17 mouse cellular contexts compared by ENCODE assay signal in the genomic region with DNA sequence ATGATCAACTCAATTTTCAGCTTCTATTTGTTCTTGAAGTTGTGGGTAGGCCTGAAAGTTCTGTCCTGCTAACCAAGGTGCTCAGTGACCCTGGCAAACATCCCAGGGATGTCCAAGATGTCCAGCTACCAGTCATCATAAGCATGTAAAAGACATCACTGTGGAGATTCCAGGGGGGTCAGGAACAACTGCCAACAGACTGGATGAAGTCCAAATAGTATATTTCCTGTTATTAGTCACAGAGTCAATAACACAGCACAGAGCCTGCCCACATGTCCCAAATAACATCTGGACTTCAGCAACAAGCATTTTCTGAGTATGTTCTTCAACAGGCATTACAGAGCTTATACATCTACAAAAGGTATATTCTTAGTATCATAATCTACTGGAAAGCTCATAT.
"Had no signal": no experiment of that assay in that cellular context is flagged by ENCODE, and none has a peak within 500 bp of the region (broad histone marks: within the 10 kb centered on the region; RNA-seq: fewer than 3 reads in every experiment).

No protein-coding gene starts in this region.

- H3K9me3 ChIP-seq: liver, embryonic 15.5 days; lung, embryonic 15.5 days; midbrain, embryonic 13.5 days; midbrain, embryonic 15.5 days; neural tube, embryonic 12.5 days had no signal

- H3K36me3 ChIP-seq: liver, embryonic 15.5 days; lung, embryonic 15.5 days; midbrain, embryonic 13.5 days; midbrain, embryonic 15.5 days had no signal

- H3K4me3 ChIP-seq: liver, embryonic 15.5 days; lung, embryonic 15.5 days; megakaryocyte, embryonic 14.5 days; midbrain, embryonic 13.5 days; midbrain, embryonic 15.5 days; neural tube, embryonic 12.5 days had no signal

- DNase-seq: liver, postnatal 0 days; lung, postnatal 10 days; lung, postnatal 36 days; right cerebral cortex, postnatal 25 days; right cerebral cortex, postnatal 4 days; spleen, adult 18-20 months; thymus, adult 18-20 months; thymus, postnatal 14 days; thymus, postnatal 36 days had no signal

- H3K9ac ChIP-seq: liver, embryonic 15.5 days; liver, postnatal 0 days; lung, embryonic 15.5 days; midbrain, embryonic 13.5 days; midbrain, embryonic 15.5 days; neural tube, embryonic 12.5 days had no signal

- H3K4me1 ChIP-seq: liver, embryonic 15.5 days; lung, embryonic 15.5 days had no signal

- ATAC-seq: liver, postnatal 0 days; midbrain, embryonic 13.5 days; midbrain, embryonic 15.5 days had no signal

- H3K27ac ChIP-seq: liver, embryonic 15.5 days; lung, embryonic 15.5 days; macrophage; midbrain, embryonic 13.5 days; midbrain, embryonic 15.5 days; neural tube, embryonic 12.5 days had no signal

- H3K4me2 ChIP-seq: liver, embryonic 15.5 days; lung, embryonic 15.5 days; midbrain, embryonic 11.5 days; midbrain, embryonic 13.5 days; midbrain, embryonic 15.5 days; neural tube, embryonic 12.5 days had no signal

- H3K27me3 ChIP-seq: liver, embryonic 15.5 days; lung, embryonic 15.5 days; megakaryocyte, embryonic 14.5 days; midbrain, embryonic 15.5 days; neural tube, embryonic 12.5 days had no signal
